Mouse (Mus musculus) fibroblast of lung, adult 2 months (primary cell): ENCODE results near the gene 4933430I17Rik.
"Not testable (repeated sequence)": the region's sequence is repeated elsewhere in the genome, so short reads cannot be mapped to it uniquely, and the experiment has no call there.

ENCODE experiments used
- DNase-seq: peaks from one replicate; pipeline ENCODE4 v3.0.0-alpha.2; 2011; ENCODE audit warnings: low read depth

Gene 4933430I17Rik

GRCm38 (mm10) chr4:62524651-62525488 is at the start of gene 4933430I17Rik, which contains the start of gene Pole3:
4933430I17Rik (plus strand) TSS chr4:62525369.
Pole3 (minus strand) TSS chr4:62525068.
- DNase-seq = peak; percentile 92

GRCm38 (mm10) chr4:62475793-62476192 is 49.4 kb upstream of the 4933430I17Rik start:
- no peak for DNase-seq

- no peak for DNase-seq
These were observed 47.5 kb upstream of the 4933430I17Rik start for GRCm38 (mm10) chr4:62477542-62478244.

GRCm38 (mm10) chr4:62479593-62479936 is 45.6 kb upstream of the 4933430I17Rik start:
- not testable (repeated sequence) for DNase-seq

GRCm38 (mm10) chr4:62479937-62480708 is 45.0 kb upstream of the 4933430I17Rik start, which contains the start of gene Bspry:
Bspry (plus strand) TSS chr4:62480053.
- DNase-seq = no peak

GRCm38 (mm10) chr4:62480709-62481605 is 44.2 kb upstream of the 4933430I17Rik start:
- DNase-seq = no peak

GRCm38 (mm10) chr4:62484928-62485327 is 40.2 kb upstream of the 4933430I17Rik start:
- no peak for DNase-seq

- DNase-seq = no peak
These were observed 39.6 kb upstream of the 4933430I17Rik start for GRCm38 (mm10) chr4:62485450-62486161.

GRCm38 (mm10) chr4:62486162-62486696 is 38.9 kb upstream of the 4933430I17Rik start:
- no peak for DNase-seq

GRCm38 (mm10) chr4:62487172-62487571 is 38.0 kb upstream of the 4933430I17Rik start:
- no peak for DNase-seq

GRCm38 (mm10) chr4:62487914-62488313 is 37.3 kb upstream of the 4933430I17Rik start:
- no peak for DNase-seq

- no peak for DNase-seq
These were observed 32.5 kb upstream of the 4933430I17Rik start for GRCm38 (mm10) chr4:62492682-62493081.

GRCm38 (mm10) chr4:62494230-62494629 is 30.9 kb upstream of the 4933430I17Rik start:
- DNase-seq = no peak

GRCm38 (mm10) chr4:62495946-62496345 is 29.2 kb upstream of the 4933430I17Rik start:
- no peak for DNase-seq

- peak; percentile 77 for DNase-seq
These were observed 28.4 kb upstream of the 4933430I17Rik start for GRCm38 (mm10) chr4:62496815-62497214.

GRCm38 (mm10) chr4:62500799-62501198 is 24.4 kb upstream of the 4933430I17Rik start:
- DNase-seq = no peak

GRCm38 (mm10) chr4:62501534-62501933 is 23.6 kb upstream of the 4933430I17Rik start:
- DNase-seq = no peak

- peak; percentile 62 for DNase-seq
These were observed 23.0 kb upstream of the 4933430I17Rik start for GRCm38 (mm10) chr4:62501964-62502732.

GRCm38 (mm10) chr4:62502969-62503368 is 22.2 kb upstream of the 4933430I17Rik start:
- no peak for DNase-seq
